Mouse (Mus musculus): ENCODE measurements around the gene Pfn4.
"Not testable (repeated sequence)": the region's sequence is repeated elsewhere in the genome, so short reads cannot be mapped to it uniquely, and the experiment has no call there.

Pfn4 gene

DNA sequence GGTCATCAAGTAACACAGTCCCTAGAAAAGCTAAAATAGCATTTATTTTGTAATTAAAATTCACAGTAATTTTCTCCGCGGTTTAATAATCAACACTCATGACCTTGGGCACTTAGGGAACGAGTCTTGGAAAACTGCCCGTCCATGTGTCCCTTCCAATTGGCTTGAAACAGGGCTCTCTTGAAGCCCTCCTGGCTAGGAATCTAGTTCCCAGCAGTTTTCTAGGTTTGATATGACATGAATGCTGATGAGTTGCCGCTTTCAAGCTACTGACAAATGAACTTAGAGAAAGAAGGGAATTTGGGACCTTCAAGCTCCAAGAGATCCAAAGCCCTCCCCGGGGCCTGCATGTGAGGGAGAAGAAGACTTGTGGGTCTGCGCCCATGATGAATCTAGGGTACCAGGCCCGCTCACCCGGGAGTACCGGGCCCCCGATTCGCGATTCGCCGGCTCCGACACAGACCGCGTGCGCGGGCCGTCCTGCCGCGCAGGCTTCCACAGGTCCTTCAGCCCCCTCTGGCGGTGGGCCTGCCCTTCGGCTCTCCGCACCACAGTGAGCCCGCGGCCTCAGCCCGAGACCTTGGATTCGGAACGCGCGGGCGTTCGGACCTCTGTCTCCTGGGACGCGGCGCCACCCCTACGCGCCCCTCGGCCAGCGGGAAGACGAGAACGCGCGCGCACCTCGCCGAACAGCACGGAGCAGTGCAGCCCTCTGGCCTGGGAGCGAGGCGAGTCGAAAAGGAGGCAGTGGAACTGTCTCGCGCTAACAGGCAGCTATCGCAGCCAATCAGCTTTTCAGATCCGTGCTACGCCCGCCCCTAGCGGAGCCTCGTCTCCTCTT, at the start of gene Pfn4, which contains the start of gene Fam228b:
TSS of gene Pfn4 (plus strand) at position 531 of the 841 bp plus-strand sequence.
TSS of gene Fam228b (minus strand) at position 776 of the 841 bp plus-strand sequence.
- peak; percentile 89 for DNase-seq (ENCODE audit: low spot score)

GRCm38 (mm10) chr12:4719066-4719761, 49.6 kb upstream of the Pfn4 start:
- DNase-seq (ENCODE audit: low spot score) = no peak

DNA sequence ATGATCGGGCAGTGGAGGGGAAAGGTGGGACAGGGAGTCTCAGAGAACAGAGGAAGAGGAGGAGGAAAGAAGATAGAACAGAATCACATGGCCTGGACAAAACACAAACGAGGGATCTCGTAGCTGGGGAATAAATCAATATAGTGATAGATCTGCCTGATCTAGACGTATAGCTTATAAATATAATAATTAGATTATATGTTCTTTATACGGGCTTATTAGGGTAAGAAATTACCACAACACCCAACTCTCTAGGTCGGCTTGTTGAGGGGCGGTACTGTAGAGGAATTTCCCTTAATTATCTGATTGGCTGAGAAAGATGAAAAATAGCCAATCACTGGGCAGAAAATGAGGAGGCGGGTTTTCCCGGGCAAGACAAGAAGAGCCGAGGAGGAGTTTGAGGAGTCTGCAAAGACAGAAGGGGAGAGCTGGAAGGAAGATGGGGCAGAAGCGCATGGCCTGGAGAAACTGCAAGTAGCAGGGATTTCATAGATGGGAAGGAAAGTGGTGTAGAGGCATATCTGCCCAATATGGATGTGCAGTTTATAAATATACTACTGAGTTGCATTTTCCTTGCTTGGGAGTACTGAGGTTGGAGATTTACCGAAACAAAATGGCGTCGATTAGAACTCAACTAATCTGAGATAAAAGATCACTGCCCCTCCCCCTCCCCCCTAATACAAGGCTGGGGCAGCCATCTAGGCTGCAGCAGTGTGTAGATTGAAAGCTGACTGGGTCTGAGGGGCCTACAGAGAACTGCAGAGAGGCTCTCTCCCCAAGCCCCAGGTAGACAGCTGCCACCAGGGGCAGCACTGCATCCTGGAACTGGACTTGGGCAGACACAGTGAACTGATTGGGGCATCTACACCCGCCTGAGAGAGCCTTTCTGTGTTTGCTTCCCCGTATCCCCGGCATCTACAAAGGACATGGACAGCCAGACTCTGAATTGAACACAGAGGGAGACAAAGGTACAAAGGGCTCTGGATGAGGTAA, 48.8 kb upstream of the Pfn4 start:
- DNase-seq (ENCODE audit: low spot score) = no peak

DNA sequence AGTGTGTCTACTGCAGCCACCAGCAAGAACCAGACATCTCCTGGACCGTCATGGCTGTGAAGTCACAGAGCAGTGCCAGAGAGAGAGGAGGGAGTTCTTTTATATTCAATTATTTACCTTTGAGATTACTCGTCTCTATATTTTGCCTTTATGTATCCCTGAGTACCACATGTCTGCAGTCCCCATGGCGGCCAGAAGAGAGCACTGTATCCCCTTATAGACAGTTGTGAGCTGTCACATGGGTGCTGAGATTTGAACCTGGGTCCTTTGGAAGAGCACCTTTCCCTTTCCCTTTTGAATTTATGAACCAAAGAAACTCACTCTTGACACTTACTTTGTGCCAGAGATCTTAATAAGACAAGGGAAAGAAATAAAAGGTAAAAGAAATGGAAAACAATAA, 39.7 kb upstream of the Pfn4 start:
- no peak for DNase-seq (ENCODE audit: low spot score)

GRCm38 (mm10) chr12:4731629-4732028, 37.2 kb upstream of the Pfn4 start:
- DNase-seq (ENCODE audit: low spot score) = no peak

GRCm38 (mm10) chr12:4732332-4732731, 36.5 kb upstream of the Pfn4 start:
- DNase-seq (ENCODE audit: low spot score) = no peak

DNA sequence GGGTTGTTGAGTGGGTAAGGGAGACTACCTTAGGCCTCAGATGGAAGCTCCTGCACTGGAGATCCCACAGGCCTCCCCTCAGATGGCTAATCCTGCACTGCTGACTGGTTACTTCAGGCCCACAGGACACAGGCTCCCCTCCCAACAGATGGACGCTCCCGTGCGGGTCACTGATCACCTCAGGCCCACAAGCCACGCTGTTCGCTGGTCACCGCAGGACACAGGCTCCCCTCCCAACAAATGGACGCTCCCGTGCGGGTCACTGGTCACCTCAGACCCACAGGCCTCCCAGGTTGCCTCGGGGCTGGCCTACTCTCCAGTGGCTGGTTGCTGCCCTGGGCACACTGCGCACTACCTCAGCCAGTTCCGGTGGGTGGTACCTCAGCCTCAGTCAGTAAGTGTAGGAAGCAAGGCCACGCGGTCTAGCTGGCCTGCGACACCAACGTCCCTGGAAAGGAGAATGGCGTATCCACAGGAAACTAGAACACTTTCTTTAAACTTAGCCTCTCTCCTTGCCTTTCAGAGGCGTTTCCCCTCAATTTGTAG, 30.7 kb upstream of the Pfn4 start, which contains the start of gene Fam228a:
TSS of gene Fam228a (minus strand) at position 400 of the 546 bp plus-strand sequence.
- DNase-seq (ENCODE audit: low spot score) = no peak

GRCm38 (mm10) chr12:4740823-4741222, 28.0 kb upstream of the Pfn4 start:
- DNase-seq (ENCODE audit: low spot score) = no peak

- DNase-seq (ENCODE audit: low spot score) = no peak
Observed at GRCm38 (mm10) chr12:4742183-4742582, 26.6 kb upstream of the Pfn4 start.

GRCm38 (mm10) chr12:4744486-4744885, 24.3 kb upstream of the Pfn4 start:
- DNase-seq (ENCODE audit: low spot score) = no peak

- DNase-seq (ENCODE audit: low spot score) = not testable (repeated sequence)
Observed at GRCm38 (mm10) chr12:4754451-4754850, 14.4 kb upstream of the Pfn4 start.

- no peak for DNase-seq (ENCODE audit: low spot score)
Observed at GRCm38 (mm10) chr12:4757060-4757459, 11.8 kb upstream of the Pfn4 start.

- DNase-seq (ENCODE audit: low spot score) = no peak
Observed at GRCm38 (mm10) chr12:4769333-4769723, 506 bp downstream of the Pfn4 start.

- peak; percentile 13 for DNase-seq (ENCODE audit: low spot score)
Observed at GRCm38 (mm10) chr12:4774895-4775587, 6.2 kb downstream of the Pfn4 start.

DNA sequence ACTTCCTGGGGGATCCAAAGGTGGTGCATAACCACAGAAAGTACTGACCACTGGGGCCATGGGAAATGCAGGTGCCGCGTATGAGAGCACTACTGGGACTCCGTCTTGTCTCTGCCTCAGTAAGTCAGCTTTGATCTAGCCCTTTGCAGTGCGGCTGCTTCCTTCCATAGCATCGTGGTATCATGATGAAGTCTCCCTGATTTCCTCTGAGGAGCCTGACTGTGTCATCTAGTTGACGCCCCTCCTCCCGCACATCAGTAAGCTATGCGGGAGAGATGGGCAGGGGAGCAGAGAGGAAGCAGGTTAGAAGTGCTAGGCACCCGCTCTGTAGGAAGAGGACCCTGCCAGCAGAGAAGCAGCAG, 6.7 kb downstream of the Pfn4 start:
- DNase-seq (ENCODE audit: low spot score) = peak; percentile 43

DNA sequence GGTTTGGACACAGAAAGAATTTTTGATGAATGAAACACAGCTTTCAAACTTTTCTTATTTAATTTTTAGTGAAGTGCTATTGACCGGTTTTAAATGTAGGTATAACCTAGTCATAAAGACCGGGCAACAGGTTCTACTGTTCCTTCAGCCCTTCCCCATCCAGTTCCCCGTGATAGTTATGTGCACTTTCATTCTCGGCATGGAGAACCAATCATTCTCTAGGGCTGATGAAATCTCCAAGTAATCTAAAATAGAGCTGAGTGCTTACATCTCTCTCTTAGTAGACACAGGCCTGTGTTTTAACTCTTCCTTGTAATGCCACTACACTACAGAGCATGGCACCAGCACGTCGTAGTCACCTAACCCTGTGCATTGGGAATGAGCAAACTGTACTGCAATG, 8.9 kb downstream of the Pfn4 start:
- DNase-seq (ENCODE audit: low spot score) = no peak

DNA sequence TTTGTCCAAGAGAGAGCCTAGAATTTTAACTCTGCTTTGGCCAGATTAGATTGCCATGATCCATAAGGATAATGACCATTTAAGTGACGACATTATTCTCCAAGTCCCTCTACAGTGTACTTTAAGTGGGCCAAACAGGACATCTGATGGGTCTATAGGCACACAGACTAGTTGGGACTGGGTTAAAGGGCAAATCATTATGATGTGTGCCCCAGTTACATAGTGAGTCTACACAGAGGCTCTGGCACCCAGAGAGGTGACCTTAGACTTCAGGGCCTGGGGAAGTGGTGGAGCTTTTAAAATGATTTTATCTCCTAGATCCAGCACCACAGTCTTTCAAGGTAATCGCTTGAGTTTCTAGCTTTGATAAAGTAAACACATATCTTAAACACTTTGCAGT, 11.4 kb downstream of the Pfn4 start:
- no peak for DNase-seq (ENCODE audit: low spot score)

DNA sequence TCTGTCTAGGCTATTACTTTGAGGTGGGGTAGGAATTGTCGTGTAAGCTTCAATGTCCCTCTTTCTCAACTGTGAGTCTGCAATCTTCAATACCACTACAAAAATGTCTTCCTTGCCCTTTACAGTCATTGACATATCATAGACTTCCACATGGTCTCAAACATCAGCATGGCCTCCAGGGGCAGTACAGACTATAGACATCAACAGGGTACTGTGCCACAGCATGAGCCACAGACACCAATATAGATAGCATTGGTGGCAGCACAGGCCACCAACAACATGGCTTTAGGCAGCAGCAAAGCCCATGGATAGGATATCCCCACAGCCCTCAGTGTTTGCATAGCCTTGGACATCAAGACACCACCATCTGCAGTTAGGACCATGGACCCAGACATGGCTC, 12.4 kb downstream of the Pfn4 start:
- no peak for DNase-seq (ENCODE audit: low spot score)

GRCm38 (mm10) chr12:4781725-4782404, 13.0 kb downstream of the Pfn4 start:
- DNase-seq (ENCODE audit: low spot score) = not testable (repeated sequence)

DNA sequence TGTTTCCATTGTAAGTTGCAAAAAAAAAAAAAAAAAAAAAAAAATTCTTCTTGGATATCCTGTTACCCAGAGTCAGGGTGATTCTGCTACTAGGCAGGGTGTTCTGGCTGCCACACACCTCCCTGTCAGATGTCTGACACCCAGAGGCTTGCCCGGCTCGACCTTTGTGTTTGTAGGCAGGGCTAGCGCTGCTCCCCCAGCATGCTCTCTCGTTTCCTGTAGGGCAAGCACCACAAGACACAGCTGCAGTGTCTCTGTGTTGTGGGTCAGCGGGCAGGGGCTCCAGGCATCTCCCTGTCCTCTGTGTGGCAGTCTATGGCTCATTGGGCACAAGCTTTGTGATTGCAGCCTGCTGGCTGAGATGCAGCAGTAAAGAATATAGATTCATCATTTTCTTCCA, 14.8 kb downstream of the Pfn4 start:
- no peak for DNase-seq (ENCODE audit: low spot score)

- DNase-seq (ENCODE audit: low spot score) = no peak
Observed at GRCm38 (mm10) chr12:4784466-4784865, 15.6 kb downstream of the Pfn4 start.

All from T-cell, adult 2 months (primary cell).